Mouse (Mus musculus): ENCODE results near the gene Lmod1. TPM values are rescaled to one million over a fixed set of nuclear protein-coding genes. Genes with fewer than 3 reads are reported as not detected.

The Lmod1 gene
- not detected for polyA plus RNA-seq (2017; shearing (Covaris generic))

GRCm38 (mm10) chr1:135324571-135324970 lies at the start of gene Lmod1:
Lmod1 (plus strand) TSS chr1:135324807.

GRCm38 (mm10) chr1:135283826-135284291 lies 40.7 kb upstream of the Lmod1 start, which contains the start of gene Rnpep:
Rnpep (minus strand) TSS chr1:135284084.

GRCm38 (mm10) chr1:135313284-135314031 lies 11.1 kb upstream of the Lmod1 start, which contains the start of gene Timm17a:
Timm17a (minus strand) TSS chr1:135313778.

GRCm38 (mm10) chr1:135374868-135375581 lies 50.4 kb downstream of the Lmod1 start, which contains the start of gene Shisa4:
Shisa4 (minus strand) TSS chr1:135375237.

Other genes starting within 250 kb of the Lmod1 start
- 0.29 TPM for gene Lgr6, start 219.5 kb upstream of the Lmod1 start, polyA plus RNA-seq (2017; shearing (Covaris generic))
- gene Ptpn7, start 192.1 kb upstream of the Lmod1 start, polyA plus RNA-seq (2017; shearing (Covaris generic)) = 74.2 TPM
- 66.2 TPM for gene Arl8a, start 178.0 kb upstream of the Lmod1 start, polyA plus RNA-seq (2017; shearing (Covaris generic))
- gene Gpr37l1, start 157.1 kb upstream of the Lmod1 start, polyA plus RNA-seq (2017; shearing (Covaris generic)) = not detected
- gene Elf3, start 66.2 kb upstream of the Lmod1 start, polyA plus RNA-seq (2017; shearing (Covaris generic)) = not detected
- 47.2 TPM for gene Rnpep, start 40.7 kb upstream of the Lmod1 start, polyA plus RNA-seq (2017; shearing (Covaris generic))
- 96.8 TPM for gene Timm17a, start 11.0 kb upstream of the Lmod1 start, polyA plus RNA-seq (2017; shearing (Covaris generic))
- not detected for gene Shisa4, start 50.4 kb downstream of the Lmod1 start, polyA plus RNA-seq (2017; shearing (Covaris generic))
- 44.5 TPM for gene Ipo9, start 105.7 kb downstream of the Lmod1 start, polyA plus RNA-seq (2017; shearing (Covaris generic))